Mouse (Mus musculus) layer of hippocampus, postnatal 10 days (tissue): ENCODE results near the gene Slitrk6. TPM values are rescaled to one million over a fixed set of nuclear protein-coding genes. Genes with fewer than 3 reads are reported as not detected.

Experiments
- DNase-seq, 2 experiments: peaks; one replicate each; pipeline ENCODE4 v3.0.0; 2021; ENCODE audit warnings: low spot score in 2 of 2
- long read RNA-seq: library from polyadenylated mRNA; stranded (forward); transcript quantifications from one replicate; pipeline ENCODE4 v2.0.0, GENCODE M21; 2023
- total RNA-seq, 2 experiments: library from RNA; stranded (reverse); gene quantifications; 2 replicates each; pipeline ENCODE4 v1.2.3; 2021

The Slitrk6 gene
- total RNA-seq: 1 to 10 TPM; 1.3 to 1.8 TPM
- long read RNA-seq, partial matches to known transcripts: 0 of 1 reads
- long read RNA-seq, other reads (novel, unspliced or antisense): 1 of 1 reads

DNA sequence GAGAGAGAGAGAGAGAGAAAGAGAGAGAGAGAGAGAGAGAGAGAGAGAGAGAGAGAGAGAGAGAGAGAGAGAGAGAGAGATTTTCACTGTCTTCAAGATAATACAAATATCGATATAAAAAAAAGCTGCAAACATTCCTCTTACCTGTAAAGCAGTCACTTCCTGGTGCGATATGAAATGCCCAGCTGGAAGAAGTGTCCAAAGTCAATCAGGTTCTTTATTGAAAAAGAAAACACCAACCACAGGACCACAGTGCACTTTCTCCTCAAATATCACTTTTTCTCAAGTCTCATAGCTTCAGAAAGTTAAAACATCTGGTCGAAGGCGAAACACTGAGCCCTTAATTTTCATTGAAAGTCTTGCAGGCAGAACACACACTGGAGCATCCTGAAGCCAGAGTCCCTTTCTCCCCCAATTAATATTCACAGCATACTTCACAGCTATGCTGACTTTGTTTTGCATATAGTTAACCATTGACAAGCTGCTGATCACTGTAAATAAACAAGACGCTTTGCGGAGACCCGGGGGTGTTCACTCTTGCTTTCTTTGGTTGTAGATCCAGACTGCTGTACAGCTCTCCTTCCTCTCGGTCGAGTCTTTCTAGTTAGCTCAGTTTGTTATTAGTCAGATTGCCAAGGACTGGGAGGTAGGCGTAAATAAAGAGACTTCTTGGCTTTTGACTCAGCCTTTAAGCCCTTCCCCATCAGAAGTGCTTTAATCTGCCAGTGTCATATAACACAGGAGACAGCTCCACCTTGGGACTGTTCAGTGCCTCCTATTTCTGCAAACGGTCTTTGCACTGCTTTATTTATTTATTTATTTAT, at the start of gene Slitrk6:
Slitrk6 (minus strand) TSS at position 666 of the 824 bp plus-strand sequence.
- DNase-seq: peak; percentile 17 to 20

DNA sequence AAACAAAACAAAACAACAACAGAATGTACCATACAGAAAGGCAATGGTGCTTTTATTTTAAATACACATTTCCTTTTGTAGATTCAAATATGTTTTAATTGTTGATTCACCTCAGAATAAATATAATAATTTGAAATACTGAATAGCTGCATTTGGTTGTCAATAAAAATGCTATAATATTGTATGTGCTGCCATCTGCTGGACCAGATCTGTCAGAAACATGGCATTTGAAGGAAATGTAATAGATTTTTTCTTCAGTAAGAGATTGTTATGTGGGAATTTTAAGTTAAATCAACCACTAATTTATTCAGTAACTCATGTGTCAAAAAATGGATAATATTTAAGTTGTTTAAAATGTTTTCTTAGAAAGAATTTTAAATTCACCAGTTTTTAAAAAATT, 22.6 kb upstream of the Slitrk6 start:
- peak; percentile 31 to 39 for DNase-seq

DNA sequence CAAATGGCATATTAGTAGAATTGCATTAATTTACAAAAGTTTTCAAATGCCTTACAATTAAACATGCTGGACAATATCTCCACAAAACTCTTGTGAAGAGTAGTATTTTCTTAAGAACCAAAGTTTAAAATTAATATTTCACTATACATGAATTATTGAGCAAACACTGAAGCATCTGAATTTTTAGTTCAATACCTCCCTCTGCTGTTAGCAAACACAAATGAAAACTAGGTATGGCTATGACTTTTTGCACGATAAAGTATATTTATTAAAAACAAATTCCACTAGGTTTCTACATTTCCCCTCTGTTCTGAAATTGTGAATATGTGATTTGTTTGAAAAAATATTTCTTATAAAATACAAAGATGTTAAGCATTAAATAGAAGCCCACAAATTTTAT, 15.7 kb upstream of the Slitrk6 start:
- DNase-seq: no peak

DNA sequence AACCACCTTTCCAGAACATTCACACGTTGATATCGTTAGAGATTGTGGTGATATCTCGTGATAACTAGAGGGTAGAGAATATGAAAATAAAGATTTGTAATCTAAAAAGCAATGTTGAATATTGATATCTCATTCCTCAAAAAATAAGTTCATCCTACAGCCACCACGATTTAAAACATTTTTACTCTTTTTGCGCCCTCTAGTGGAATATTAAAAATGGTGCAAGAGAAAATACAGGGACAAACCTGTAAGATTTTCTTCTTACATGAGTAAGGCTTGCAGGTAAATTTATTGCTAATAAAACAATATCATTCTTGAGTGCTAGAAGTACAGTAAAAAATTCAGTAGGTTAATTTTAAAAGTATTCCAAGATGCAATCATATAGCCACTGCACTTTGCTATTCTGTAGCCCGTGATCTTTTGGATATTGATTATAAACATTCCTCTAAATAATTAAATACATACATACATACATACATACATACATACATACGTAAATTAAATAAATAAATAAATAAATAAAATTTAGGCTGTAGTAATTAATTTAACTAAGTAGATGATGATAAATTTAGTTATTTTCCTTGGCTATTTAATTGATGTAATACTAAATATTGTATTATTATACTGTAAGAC, 7.8 kb upstream of the Slitrk6 start:
- DNase-seq: no peak

DNA sequence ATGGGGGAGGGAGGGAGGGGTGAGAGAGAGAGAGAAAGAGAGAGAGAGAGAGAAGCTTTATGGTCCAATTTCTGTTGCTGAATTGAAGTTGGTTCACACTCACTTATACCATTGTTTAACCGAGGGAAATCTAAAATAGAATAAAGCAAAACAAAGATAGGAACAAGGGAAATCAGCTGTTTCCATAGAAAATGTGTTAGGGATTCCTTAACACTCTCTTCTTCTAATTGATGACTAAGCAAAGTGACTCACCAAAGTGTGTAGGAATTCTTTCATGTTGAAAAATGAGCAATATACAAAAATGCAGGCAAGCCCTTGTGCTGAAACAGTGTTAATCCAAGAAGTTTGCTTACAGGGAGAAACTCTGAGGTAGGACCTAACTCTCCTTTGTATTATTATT, 6.0 kb upstream of the Slitrk6 start:
- DNase-seq: no peak

DNA sequence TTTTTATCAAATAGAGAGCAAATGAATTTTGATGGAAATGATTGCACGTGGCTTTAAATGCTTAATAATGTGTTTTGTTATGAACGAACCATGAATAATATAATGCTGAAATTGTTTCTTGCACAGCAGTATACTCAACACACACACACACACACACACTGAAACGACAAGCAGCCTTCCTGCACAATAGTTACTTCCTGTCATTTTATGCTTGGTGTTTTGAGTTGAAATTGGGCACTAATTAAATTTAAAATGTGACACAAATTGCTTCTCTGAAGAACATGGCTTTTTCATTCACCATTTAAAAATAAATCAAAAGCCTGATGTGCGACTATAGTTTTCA, 330 bp upstream of the Slitrk6 start:
- no peak for DNase-seq

DNA sequence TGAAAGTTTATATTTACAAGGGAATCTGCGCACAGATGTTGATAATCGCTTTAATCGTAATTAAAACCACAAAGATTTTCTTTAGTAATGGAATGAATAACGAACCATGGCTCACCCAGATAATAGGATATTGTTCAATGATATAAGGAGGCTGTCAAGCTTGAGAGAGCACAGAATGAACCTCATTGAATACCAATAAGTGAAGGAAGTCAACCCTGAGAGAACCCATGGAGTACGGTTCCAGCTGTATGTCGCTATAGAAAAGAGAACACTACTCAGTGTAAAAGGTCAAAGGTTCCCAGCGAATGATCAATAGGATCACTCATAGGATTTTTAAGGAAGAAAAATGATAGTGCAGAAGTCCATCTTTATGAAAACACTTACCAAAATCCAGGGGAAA, 15.1 kb downstream of the Slitrk6 start:
- DNase-seq: no peak

DNA sequence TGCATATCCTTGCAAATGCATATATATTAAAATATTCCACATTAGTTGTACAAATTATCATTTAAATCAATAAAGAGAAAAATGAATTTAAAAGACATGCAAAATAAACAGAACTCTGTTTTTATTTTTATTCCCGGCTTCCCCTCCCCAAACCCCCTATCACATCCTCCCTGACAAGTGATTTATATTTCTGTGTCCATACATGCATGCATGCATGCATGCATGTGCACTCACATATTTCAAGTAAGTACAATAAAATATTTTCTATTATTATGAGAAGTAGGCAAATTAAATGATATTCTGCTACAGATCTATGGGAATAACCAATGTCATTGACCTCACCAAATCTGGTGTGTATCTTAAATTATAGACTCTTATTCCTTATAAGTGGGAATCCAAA, 15.6 kb downstream of the Slitrk6 start:
- DNase-seq: no peak

DNA sequence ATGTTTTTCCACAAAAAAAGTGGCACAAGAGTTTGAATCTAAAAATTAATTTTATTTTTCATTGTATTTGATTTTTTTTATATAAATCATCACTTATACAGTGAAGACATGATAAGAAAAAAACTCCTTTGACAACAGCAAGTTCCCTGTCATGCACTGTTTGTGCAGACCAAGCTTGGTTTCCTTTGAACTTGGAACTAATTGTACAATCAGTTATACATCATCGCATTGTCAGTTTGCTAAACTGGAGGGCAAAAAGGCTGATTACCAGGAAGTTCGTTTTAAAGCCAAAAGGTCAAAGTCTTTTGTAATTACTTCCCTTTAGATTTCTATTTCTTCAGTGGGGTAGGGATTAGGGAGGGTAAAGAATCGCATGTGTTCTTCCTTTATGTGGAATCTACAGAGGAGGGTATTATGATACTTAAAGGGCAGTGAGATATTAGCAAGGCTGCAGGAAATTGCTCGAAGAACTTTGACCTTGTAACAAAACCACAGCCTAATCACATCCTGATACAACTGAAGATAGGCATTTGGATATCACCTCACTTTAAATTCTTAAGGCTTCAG, 26.5 kb downstream of the Slitrk6 start:
- no peak for DNase-seq

DNA sequence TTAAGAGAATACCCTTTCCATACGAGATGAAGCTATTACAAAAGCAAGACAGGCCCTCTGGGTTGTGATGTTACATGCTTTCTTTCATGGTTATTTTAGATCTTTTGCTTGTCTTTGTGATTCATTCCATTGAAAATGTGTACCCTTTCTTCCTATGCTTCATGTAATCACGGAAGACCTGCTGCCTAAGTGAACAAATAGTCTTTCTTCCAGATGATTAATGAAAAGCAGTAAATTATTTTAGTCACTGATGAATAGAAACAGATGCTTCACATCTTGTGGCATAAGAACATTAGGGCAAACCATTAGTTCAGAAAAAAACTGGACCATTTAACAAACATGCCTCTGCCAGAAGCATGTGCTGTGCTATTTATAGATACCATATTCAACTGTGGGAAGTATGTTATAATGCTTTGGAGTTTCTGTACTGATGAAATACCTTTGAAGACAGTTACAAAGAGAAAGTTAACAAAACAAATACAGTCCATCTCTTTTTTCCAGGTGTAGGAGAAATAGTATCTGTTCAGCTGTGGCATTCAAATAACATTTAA, 30.8 kb downstream of the Slitrk6 start:
- no peak for DNase-seq
